Mouse (Mus musculus) liver, adult 2 months (tissue): ENCODE data around the gene Zcchc4.

Experiments
- CTCF ChIP-seq: fragments of 200-500 bp; IDR thresholded peaks from 2 replicates; pipeline ENCODE4 v1.5.1; 2011; ENCODE audit warnings: low read depth, low read length, control low read depth
- POLR2A ChIP-seq: fragments of 200-500 bp; IDR thresholded peaks from 2 replicates; pipeline ENCODE4 v1.6.1; 2011; ENCODE audit warnings: low read length, control low read depth; ENCODE audit not compliant: insufficient read depth; ENCODE audit errors: extremely low read depth

GRCm38 (mm10) chr5:52865825-52866224 is 90.6 kb downstream of the Zcchc4 start:
- TF ChIP-seq POLR2A, result no peak
- no peak for TF ChIP-seq CTCF
